Mouse (Mus musculus) hindbrain, embryonic 15.5 days (tissue): ENCODE measurements at regions not wholly inside any gene's neighbourhood (a gene's known extent, or its start where the extent isn't known, plus 50 kb on each side); places are given as distances from the start of the nearest gene placed in this dataset.

Experiments
- ATAC-seq: fragments of 200-750 bp; cut with Nextera tagmentation; 2 replicates; pipeline ENCODE4 v1.8.0; 2017; ENCODE audit warnings: low read depth, moderate number of reproducible peaks, moderate TSS enrichment; ENCODE audit not compliant: low FRiP score
- H3K27ac ChIP-seq: fragments of 300-500 bp; sonication (generic); replicated peaks from 2 replicates; pipeline ENCODE4 v1.5.1; 2015; ENCODE audit warnings: mild to moderate bottlenecking, inconsistent platforms
- H3K27me3 ChIP-seq: fragments of 300-500 bp; sonication (generic); 2 replicates; pipeline ENCODE4 v1.6.1; 2015; ENCODE audit warnings: control low read depth, inconsistent platforms
- H3K36me3 ChIP-seq: fragments of 300-500 bp; sonication (generic); 2 replicates; pipeline ENCODE4 v1.6.1; 2015; ENCODE audit warnings: control low read depth, inconsistent platforms
- H3K4me1 ChIP-seq: fragments of 300-500 bp; sonication (generic); replicated peaks from 2 replicates; pipeline ENCODE4 v1.6.1; 2015; ENCODE audit warnings: control low read depth, inconsistent platforms
- H3K4me2 ChIP-seq: fragments of 300-500 bp; sonication (generic); 2 replicates; pipeline ENCODE4 v1.6.1; 2015; ENCODE audit warnings: moderate library complexity, mild to moderate bottlenecking, inconsistent platforms
- H3K4me3 ChIP-seq: fragments of 300-500 bp; sonication (generic); 2 replicates; pipeline ENCODE4 v1.5.1; 2015; ENCODE audit warnings: mild to moderate bottlenecking, inconsistent platforms
- H3K9ac ChIP-seq: fragments of 300-500 bp; sonication (generic); 2 replicates; pipeline ENCODE4 v1.6.1; 2015; ENCODE audit warnings: inconsistent platforms
- H3K9me3 ChIP-seq: fragments of 300-500 bp; sonication (generic); 2 replicates; pipeline ENCODE4 v1.6.1; 2016; ENCODE audit warnings: control low read depth, inconsistent platforms
- WGBS: fragments of 180-500 bp; shearing (Covaris S2); methylation state at CpG from one replicate; pipeline ENCODE4 v1.1.7; 2015; 5-methylcytosine and 5-hydroxymethylcytosine counted together

DNA sequence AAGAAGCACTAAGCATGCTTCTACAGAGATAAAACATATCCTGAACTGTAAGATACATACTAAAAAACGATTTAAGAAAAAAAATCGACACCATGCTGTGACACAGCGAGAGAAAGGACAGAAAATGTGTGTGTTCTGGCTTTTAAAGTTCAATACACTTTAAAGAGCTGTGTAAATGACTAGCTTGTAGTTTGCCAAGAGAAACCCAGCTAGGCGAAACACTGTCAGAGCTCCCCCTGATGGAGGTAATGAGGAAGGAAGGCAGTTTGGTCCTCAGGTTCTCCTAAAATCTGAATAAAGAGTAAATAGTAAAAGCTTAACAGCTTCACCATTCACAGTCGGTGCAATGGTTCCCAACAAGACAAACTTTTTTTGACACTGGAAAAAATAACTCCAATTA, 67.1 kb upstream of the Gabrg2 start:
- no peak for ATAC-seq
- no peaks in the 10 kb centered on the region for H3K9me3 ChIP-seq
- H3K27me3 ChIP-seq, result no peaks in the 10 kb centered on the region
- no peak overlapping the region for H3K27ac ChIP-seq
- H3K9ac ChIP-seq, result no peak overlapping the region
- H3K4me1 ChIP-seq, result no peaks in the 10 kb centered on the region
- 0 out of 2 replicates have a peak overlapping the region, but pooled peaks have one; percentile 9 for H3K4me2 ChIP-seq
- H3K4me3 ChIP-seq, result no peak overlapping the region
- H3K36me3 ChIP-seq, result no peaks in the 10 kb centered on the region
- 9% methylated on average over 5 of the region's 5 CpGs for WGBS

DNA sequence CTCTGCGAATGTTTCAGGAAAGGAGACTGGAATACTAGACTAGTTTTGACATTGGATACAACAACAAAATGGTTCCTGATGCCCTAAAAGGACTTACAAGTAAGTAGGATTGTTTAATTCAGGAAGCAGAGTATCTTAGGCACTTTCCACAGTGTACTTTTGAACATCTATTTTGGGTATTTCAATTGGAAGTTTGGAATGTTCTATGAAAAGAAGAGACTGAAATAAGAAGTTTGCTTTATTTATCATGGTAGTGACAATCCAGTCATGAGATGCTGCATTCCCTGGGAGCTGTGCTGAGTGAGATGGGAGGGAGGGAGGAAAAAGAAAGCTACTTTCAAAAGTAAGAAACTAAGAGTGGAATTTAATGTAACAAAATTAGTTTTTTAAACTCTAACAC, 50.9 kb upstream of the Gabrg2 start:
- Histone ChIP-seq H3K9ac (no peak overlapping the region), H3K27me3 (no peaks in the 10 kb centered on the region), H3K4me1 (no peaks in the 10 kb centered on the region), H3K36me3 (no peaks in the 10 kb centered on the region), H3K4me3 (no peak overlapping the region), H3K27ac (no peak overlapping the region), H3K4me2 (no peak overlapping the region), H3K9me3 (no peaks in the 10 kb centered on the region)
- WGBS, result 91% methylated on average over 1 of the region's 1 CpGs
- ATAC-seq, result no peak
